Mouse (Mus musculus): ENCODE results near the gene Nbeal2.

DNA sequence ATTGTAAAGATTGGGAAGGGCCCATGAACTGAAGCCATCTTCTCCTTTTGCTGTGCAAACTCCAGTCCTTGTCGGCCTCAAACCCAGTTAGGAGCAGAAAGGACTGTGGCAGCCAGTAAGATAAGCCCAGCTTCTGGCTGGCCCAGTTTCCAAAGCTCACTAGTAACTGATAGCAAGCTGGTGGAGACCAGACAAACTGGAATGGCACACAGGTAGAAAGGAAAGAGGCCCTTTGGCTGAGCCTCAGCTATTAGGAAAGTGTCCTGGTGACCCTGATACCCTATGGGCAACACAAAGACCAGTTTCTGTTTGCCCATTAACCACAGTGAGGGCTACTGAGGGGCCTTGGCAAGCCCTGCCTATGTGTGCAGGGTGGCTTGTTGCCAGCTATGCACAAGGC is 48.9 kb upstream of the Nbeal2 start:
- TF ChIP-seq ZNF384 (IDR thresholded peaks at IDR 0.05; ENCODE audit: low read depth, low read length) (no peak), MAFK (IDR thresholded peaks at IDR 0.05; ENCODE audit: insufficient read depth, low read depth, low read length) (no peak), CHD2 (IDR thresholded peaks at IDR 0.05; ENCODE audit: low read depth, low read length) (no peak), HCFC1 (IDR thresholded peaks at IDR 0.05; ENCODE audit: borderline replicate concordance, insufficient read depth, low read length) (no peak)

All from ES-E14 (cell line).